Mouse (Mus musculus): ENCODE measurements around the gene Zbtb18. TPM values are rescaled to one million over a fixed set of nuclear protein-coding genes. Genes with fewer than 3 reads are reported as not detected.
A peak's percentile ranks its signal among the peaks of the same experiment; 100 is the strongest.

The Zbtb18 gene
- total RNA-seq, 1 experiment from 2014 or later: 53.8 TPM

DNA sequence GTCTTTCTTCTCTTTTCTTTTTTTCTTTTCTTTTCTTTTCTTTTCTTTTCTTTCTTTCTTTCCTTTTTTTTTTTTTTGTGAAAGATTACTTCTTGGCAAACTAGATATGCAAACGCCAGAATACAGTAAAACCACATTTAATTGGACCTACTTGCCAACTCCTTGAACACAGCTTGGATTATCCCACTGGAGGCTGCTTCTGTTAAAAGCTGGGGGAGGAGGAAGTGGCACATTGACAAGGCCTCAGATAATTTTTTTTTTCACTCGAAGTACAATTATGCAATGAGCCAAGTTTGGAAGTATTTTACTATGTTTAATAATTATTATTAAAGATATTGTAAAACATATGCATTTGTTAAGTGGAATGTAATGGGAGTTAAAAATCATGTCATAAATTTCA is 17.4 kb downstream of the Zbtb18 start:
- no peak for ATAC-seq (replicated peaks in 1 of 2; ENCODE audit: insufficient read depth in 1 of 2, low FRiP score in 2 of 2, low TSS enrichment in 1 of 2, low read depth in 1 of 2, poor library complexity in 2 of 2, severe bottlenecking in 2 of 2)

DNA sequence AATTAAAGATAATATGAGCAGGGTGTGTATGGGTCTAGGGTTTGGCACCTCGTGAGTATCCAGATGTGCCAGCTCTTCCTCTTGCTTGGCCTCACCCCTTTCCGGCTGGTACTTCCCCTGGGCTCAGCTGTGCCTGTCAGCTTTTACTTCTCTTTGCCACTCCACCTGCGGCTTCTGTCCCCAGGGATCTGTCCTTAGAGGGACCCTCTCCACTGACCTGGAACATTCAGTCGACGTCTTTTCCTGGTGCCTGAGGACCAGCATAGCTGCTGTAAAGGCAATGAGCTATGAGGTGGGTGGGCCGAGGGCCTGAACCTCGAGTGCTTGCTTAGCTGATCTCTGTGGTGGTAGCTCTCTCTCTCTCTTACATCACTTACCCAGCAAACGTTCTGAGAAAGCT is 25.0 kb downstream of the Zbtb18 start:
- ATAC-seq (replicated peaks in 1 of 2; ENCODE audit: insufficient read depth in 1 of 2, low FRiP score in 2 of 2, low TSS enrichment in 1 of 2, low read depth in 1 of 2, poor library complexity in 2 of 2, severe bottlenecking in 2 of 2): peak; percentile 80 to 85

DNA sequence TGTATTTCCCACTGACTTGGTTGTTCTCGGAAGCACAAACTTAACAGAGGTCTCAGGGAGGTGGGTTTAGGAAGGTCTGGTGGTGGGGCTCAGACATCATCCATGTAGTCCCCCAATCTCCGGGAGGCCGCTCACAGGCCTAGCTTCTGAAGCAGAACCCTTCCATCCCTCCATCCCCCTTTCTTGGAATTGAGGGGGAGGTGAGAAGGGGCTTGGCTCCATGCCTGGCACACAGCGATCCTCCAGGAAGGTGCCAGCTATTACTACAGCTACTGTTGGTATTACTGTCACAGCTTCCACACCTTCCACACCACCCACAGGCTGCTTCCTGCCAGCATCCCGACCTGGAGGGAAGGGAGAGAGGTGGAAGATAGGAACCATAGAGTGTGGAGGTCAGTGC is 26.3 kb downstream of the Zbtb18 start:
- no peak for ATAC-seq (replicated peaks in 1 of 2; ENCODE audit: insufficient read depth in 1 of 2, low FRiP score in 2 of 2, low TSS enrichment in 1 of 2, low read depth in 1 of 2, poor library complexity in 2 of 2, severe bottlenecking in 2 of 2)

DNA sequence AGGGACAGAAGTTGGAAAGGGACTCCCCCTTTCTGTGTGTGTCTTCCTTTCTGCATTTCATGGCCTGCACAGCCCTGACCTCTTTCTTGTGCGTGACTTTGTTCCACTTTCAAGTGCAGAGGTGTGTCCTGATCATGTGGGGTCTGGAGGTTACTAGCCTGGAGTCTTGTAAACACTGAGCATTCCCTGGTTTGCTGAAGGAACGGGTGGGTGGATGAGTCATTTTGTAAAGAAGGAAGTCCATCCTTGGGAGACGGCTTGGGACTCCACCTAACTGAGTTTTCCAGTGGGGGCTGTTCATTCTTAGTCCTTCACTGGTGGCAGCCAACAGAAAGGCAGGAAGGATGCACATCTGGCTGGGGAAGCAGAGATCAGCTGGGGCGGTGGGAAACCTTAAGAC is 27.9 kb downstream of the Zbtb18 start:
- ATAC-seq (replicated peaks in 1 of 2; ENCODE audit: insufficient read depth in 1 of 2, low FRiP score in 2 of 2, low TSS enrichment in 1 of 2, low read depth in 1 of 2, poor library complexity in 2 of 2, severe bottlenecking in 2 of 2): no peak

DNA sequence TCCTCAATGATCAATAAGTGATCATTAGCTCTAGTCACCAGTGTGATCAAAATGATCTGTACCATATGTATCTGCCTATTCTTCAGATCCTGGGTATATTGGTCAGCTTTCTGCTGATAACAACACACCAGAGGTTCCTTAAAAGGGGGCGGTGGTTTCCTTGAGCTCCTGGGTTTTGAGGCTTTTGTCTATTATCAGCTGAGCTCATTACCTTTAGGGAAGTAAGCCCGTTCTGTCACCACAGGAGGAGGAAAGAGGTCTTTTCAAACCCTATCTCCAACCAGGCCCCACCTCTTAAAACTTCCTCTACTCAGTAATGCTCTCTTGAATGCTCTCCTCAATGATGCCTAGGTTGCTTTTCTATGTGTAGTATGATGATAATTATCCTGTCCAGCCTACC is 28.8 kb downstream of the Zbtb18 start:
- peak; percentile 34 to 47; a peak in 2 of 4 replicates for ATAC-seq (replicated peaks in 1 of 2; ENCODE audit: insufficient read depth in 1 of 2, low FRiP score in 2 of 2, low TSS enrichment in 1 of 2, low read depth in 1 of 2, poor library complexity in 2 of 2, severe bottlenecking in 2 of 2)

DNA sequence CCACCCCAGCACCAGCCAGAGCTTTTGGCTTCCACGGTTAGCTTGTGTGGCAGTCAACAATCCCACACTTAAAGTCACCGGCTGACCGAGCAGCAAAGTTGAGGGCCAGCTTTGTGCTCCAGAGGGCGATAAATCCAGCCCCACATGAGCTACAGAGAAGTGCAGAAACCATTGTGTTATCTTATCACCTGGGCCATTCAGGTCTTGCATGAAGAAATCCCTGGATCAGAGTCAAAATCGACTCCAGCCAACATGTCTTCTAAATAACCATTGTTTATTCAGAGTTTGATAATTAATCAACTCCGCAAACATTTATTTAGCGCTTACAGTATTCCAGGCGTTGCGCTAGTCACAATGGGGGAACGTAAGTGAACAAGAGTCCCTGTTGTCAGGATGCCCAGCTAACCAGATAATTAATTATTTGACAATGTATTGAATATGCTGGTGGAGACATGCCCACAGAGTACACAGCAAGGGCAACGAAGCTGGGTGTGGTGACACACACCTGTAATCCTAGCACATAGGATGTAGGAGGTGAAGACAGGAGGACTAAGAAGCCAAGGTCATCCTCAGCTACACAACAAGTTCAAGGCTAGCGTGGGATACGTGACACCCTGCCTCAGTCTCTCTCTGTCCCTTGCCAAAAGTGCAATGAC is 33.5 kb downstream of the Zbtb18 start:
- no peak for ATAC-seq (replicated peaks in 1 of 2; ENCODE audit: insufficient read depth in 1 of 2, low FRiP score in 2 of 2, low TSS enrichment in 1 of 2, low read depth in 1 of 2, poor library complexity in 2 of 2, severe bottlenecking in 2 of 2)

DNA sequence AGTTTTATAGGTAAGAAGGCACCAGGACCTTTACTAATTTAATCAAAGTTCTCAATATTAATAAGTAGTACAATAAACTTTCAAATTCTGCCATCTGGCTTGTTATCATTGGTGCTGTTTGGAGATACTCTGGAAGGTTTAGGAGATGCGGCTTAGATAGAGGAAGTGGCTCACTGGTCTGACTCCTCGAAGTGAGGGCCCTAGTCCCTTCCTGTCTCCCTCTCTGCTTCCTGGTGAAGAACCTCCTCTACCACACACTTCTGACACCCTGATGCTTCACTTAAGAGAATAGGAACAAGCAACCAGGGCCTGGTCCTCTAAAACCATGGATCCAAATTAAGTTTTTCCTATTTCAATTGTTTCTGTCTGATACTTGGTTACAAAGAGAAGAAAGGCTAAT is 36.4 kb downstream of the Zbtb18 start:
- ATAC-seq (replicated peaks in 1 of 2; ENCODE audit: insufficient read depth in 1 of 2, low FRiP score in 2 of 2, low TSS enrichment in 1 of 2, low read depth in 1 of 2, poor library complexity in 2 of 2, severe bottlenecking in 2 of 2): peak; percentile 50 to 80; a peak in 3 of 4 replicates

DNA sequence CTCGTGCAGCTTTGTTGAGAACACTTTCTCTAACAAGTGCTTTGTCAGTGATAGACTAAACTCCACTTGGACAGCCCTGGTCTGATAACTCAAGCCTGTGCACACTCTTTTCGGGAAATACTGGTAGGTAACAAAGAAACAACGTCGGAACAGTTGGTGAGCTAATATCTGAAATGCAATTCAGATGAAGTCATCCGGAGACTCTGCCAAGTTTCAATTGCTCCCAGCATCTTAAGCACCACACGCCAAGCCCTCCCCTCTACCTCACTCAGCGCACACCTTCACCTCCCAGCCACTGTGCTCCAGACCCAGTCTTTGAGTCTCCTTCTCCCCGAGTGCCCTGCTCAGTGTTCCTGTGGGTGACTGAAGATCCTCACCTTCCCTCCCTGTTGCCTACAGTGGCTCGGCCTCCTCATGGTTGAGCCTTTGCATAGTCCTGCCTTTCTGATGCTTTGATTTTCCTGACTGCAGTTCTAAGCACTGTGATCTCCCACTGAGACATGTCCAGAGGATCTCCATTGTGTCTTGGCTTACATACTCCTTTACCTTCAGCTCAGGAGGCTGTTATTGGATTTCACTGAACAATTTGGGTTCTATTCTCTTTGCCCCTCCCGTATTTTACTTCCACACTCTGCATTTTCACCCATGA is 37.3 kb downstream of the Zbtb18 start:
- no peak for ATAC-seq (replicated peaks in 1 of 2; ENCODE audit: insufficient read depth in 1 of 2, low FRiP score in 2 of 2, low TSS enrichment in 1 of 2, low read depth in 1 of 2, poor library complexity in 2 of 2, severe bottlenecking in 2 of 2)

DNA sequence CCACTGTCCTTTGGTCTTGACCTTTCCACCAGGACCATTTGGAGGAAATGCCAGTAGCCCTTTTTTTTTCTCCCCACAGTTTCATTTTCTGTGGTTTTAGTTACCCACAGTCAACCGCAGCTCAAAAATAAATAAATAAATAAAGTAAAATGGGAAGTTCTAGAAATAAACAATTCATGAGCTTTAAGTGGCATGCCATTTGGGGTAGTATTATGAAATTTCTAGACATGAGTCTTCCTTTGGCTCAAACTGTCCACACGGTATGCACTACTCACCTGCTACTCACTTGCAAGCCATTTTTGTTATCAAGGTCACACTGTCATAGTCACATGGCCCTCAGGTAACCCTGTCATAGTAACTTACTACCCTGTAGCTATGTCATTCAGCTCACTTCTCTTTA is 41.5 kb downstream of the Zbtb18 start:
- peak; percentile 15 to 43; a peak in 2 of 4 replicates for ATAC-seq (replicated peaks in 1 of 2; ENCODE audit: insufficient read depth in 1 of 2, low FRiP score in 2 of 2, low TSS enrichment in 1 of 2, low read depth in 1 of 2, poor library complexity in 2 of 2, severe bottlenecking in 2 of 2)

DNA sequence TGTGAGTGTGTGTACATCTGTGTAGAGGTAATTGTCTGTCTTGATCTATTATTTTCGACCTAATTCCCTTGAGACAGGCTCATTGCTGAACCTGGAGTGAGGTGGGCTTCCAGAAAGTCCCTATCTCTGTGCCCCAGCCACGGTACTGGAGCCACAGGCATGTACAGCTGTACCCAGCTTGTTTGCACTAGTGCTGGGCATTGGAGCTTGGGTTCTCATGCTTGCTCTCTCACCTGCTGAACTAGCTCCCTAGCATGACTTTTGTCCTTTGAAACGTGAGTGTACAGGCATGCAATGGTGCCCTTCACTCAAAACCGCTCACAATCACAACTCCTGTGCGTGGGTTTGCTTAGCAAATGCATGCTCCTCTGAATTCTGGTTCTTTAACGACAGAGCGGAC is 42.1 kb downstream of the Zbtb18 start:
- ATAC-seq (replicated peaks in 1 of 2; ENCODE audit: insufficient read depth in 1 of 2, low FRiP score in 2 of 2, low TSS enrichment in 1 of 2, low read depth in 1 of 2, poor library complexity in 2 of 2, severe bottlenecking in 2 of 2): peak in 1 of 2 experiments; percentile 16; a peak in 1 of 4 replicates

DNA sequence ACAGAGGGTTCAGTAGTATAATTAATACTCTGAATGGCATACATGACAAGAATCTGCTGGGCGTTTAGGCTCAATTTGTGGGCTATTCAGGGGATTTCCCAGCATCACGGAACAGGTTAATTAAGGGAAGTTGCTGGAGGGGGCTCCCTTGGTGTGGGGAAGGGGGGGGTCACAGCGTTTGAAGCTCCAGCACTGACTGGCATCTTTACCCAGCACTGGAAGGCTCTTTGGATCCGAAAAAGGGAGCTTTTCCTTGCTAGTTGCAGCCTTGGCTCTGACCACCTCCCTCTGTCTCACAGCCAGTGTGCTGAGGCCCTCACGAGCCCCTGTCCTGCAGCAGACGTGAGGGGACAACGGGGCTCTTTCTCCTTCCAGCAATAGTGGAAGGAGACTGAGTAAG is 42.5 kb downstream of the Zbtb18 start:
- peak; percentile 66 to 83 for ATAC-seq (replicated peaks in 1 of 2; ENCODE audit: insufficient read depth in 1 of 2, low FRiP score in 2 of 2, low TSS enrichment in 1 of 2, low read depth in 1 of 2, poor library complexity in 2 of 2, severe bottlenecking in 2 of 2)

DNA sequence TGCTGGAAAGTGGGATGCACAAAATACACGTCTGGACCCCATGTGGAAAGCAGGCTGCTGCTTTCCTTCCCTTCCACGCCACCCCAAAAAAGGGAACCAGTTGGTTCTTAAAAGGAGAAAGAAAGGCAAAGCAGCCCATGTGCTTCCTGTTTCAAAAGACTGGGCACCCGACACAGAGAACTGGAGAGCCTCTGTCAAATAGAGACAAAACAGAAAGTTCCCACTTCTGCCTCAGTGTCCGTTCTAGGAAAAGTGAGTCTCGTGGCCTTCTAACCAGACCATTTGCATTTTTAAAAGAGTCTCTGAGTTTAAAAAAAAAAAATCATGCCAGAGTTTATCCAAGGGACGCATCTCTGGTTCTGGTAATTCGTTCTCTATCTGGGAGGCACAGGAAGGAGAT is 47.7 kb downstream of the Zbtb18 start:
- ATAC-seq (replicated peaks in 1 of 2; ENCODE audit: insufficient read depth in 1 of 2, low FRiP score in 2 of 2, low TSS enrichment in 1 of 2, low read depth in 1 of 2, poor library complexity in 2 of 2, severe bottlenecking in 2 of 2): peak; percentile 83 to 84

DNA sequence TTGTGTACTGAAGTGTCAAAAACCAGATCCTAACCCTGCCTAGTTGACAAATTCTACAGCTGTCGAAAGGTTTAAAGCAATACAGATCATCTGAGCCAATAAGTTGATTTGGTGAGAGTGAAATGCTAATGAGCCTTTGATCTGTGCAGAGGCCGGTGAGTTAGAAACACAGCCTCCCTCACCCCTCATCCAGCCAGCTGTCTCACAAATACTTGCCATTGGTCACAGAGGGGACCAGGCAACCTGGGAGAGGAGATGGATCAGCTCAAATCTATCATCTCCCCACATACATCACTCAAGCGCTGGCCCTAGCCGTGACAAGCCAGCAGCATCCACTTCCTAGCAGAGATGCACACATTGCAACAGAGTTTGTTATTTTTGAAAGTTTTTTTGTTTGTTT is 48.7 kb downstream of the Zbtb18 start:
- ATAC-seq (replicated peaks in 1 of 2; ENCODE audit: insufficient read depth in 1 of 2, low FRiP score in 2 of 2, low TSS enrichment in 1 of 2, low read depth in 1 of 2, poor library complexity in 2 of 2, severe bottlenecking in 2 of 2): no peak

DNA sequence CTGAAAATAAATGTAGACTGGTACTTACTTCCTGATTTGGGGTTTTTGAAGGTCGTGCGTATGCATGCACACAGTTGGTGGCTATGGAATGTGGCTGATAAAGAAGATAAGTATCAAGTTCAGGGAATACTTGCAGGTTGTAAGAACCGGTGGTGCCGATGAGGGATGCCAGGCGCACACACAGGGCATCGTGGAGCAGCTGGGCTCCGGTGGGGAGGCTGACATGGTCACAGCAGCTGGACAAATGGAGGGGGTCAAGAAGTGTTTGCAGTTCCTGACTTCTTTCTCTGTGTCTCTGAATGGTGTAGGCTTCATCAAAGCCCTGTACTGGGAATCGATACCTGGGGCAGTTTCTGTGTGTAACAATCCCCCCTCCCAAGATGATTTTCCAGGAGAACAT is 49.1 kb downstream of the Zbtb18 start:
- 0 out of 4 replicates have a peak, but pooled peaks of 1 of the 2 experiments have one; percentile 35 for ATAC-seq (replicated peaks in 1 of 2; ENCODE audit: insufficient read depth in 1 of 2, low FRiP score in 2 of 2, low TSS enrichment in 1 of 2, low read depth in 1 of 2, poor library complexity in 2 of 2, severe bottlenecking in 2 of 2)

DNA sequence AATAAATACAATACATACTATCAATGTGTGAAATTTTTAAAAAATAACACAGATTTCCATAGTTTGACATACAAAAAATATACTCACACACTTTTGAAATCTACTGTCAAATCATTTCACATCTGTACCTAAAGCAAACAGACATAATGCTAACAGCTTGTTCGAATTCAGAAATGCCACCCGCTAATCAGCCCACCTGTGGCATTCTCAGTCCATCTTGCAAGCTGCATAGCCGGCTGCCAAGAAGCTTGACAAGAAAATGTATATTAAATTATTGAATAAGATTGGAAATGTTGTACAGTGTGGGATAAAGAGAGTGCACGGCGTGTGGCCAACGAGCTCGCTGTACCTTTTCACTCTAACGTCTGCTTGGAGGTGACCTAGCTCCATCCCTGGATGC is 52.2 kb downstream of the Zbtb18 start:
- no peak for ATAC-seq (replicated peaks in 1 of 2; ENCODE audit: insufficient read depth in 1 of 2, low FRiP score in 2 of 2, low TSS enrichment in 1 of 2, low read depth in 1 of 2, poor library complexity in 2 of 2, severe bottlenecking in 2 of 2)

DNA sequence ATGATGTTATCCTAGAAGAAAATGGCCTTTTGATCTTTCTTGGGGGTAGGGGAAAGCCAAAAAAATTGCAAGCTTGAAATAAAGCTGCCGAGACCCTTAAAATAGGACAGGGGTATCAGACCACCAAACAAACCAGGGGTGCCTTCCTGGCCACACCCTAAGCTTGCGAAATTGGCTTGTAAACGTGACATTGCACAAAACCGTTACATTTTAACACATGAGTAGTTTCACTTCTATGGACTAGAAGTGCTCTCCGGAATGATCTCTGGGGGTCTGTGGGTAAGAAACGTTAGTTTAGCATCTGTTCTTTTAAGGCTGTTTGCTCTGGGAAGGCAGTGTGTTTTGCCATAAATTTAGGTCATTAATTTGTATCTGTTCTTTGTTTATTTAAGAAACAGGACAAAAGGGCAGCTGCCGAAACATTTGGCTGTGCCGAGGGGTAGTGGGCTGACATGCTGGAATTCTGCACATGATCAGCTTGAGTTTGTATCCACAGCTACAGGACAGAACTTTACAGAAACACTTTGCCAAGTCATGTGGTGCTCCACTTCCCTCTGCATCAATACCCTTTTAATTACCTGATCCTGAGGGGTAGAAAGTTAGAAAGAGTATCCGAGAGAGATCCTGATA is 52.9 kb downstream of the Zbtb18 start:
- peak; percentile 38 to 47; a peak in 3 of 4 replicates for ATAC-seq (replicated peaks in 1 of 2; ENCODE audit: insufficient read depth in 1 of 2, low FRiP score in 2 of 2, low TSS enrichment in 1 of 2, low read depth in 1 of 2, poor library complexity in 2 of 2, severe bottlenecking in 2 of 2)
